Mouse (Mus musculus): ENCODE measurements at regions not wholly inside any gene's neighbourhood (a gene's known extent, or its start where the extent isn't known, plus 50 kb on each side); places are given as distances from the start of the nearest gene placed in this dataset.
A peak's percentile ranks its signal among the peaks of the same experiment; 100 is the strongest.

DNA sequence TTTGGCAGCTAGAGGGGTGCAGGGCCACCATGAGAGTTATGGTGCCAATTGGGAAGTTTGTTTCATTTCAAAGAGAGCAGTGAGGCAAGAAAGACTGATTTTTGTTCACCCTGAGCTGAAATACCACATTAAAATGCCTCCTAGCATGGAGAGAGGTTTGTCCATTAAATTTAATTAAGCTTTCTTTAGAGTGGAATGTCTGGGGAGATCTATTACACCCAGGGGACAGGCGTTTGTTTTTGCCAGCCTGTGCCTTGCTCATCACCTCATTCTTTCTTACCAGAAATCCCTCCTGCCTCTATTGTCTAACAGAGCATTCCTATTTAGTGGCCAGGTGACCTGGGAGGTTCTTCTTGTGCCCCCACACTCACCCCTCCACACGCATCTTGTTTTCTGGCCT is 55.2 kb upstream of the Rcn1 start:
- H3K4me3 ChIP-seq (replicated peaks), result no peak overlapping the region
- WGBS, result 49% methylated on average over 2 of the region's 2 CpGs
- H3K27me3 ChIP-seq, result no peaks in the 10 kb centered on the region
- H3K9me3 ChIP-seq, result no peaks in the 10 kb centered on the region
- no peaks in the 10 kb centered on the region for H3K36me3 ChIP-seq
- ATAC-seq, result no peak
- no peak overlapping the region for H3K9ac ChIP-seq (replicated peaks)
- H3K27ac ChIP-seq, result no peak overlapping the region
- H3K4me2 ChIP-seq (replicated peaks), result no peak overlapping the region
- H3K4me1 ChIP-seq (replicated peaks), result no peaks in the 10 kb centered on the region

DNA sequence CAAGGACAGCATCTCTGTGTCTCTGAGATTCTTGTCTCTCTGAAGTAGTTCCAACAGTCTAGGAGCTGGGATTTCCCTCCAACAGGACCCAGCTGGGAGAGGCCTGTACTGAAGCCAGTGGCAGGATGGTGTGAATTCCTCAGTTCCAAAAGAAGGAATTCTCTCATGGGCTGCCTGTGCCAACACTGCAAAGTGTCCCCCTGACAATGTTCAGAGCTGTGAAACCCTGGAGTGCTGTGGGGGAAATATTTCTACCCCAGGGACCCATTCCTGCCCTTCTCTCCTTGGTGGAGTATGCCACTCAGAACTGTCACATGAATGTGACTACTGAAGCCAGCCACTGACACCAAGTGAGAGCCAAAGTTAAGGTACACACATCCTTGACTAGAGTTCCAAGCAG is 55.7 kb upstream of the Rcn1 start:
- Histone ChIP-seq H3K27ac (no peak overlapping the region), H3K4me3 (replicated peaks) (no peak overlapping the region), H3K36me3 (no peaks in the 10 kb centered on the region), H3K27me3 (no peaks in the 10 kb centered on the region), H3K9ac (replicated peaks) (no peak overlapping the region), H3K9me3 (no peaks in the 10 kb centered on the region), H3K4me2 (replicated peaks) (no peak overlapping the region), H3K4me1 (replicated peaks) (no peaks in the 10 kb centered on the region)
- ATAC-seq, result no peak

DNA sequence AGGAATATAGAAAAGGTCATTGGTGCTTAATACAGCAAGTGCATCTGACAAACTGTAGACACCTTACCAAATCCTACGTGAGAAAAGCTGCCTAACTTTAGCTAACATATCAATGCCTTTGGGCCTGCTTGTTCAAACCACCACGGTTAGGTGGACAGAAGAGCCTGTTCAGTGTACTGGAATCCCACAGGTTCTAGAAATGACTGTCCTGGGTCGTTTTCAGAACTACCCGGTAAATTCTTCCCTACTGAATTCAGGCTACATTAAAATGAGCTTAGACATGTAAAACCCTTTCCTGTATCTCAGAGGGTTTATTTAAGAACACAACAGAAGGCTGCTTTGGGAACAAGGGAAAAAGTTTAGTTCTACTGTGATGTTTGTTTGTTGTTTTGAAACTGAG is 59.5 kb upstream of the Rcn1 start:
- Histone ChIP-seq H3K9me3 (no peaks in the 10 kb centered on the region), H3K27ac (no peak overlapping the region), H3K36me3 (no peaks in the 10 kb centered on the region), H3K27me3 (0 out of 2 replicates have a peak, but pooled peaks cover 3% of the 10 kb centered on the region), H3K9ac (replicated peaks) (no peak overlapping the region), H3K4me1 (replicated peaks) (0 out of 2 replicates have a peak, but pooled peaks cover 6% of the 10 kb centered on the region), H3K4me3 (replicated peaks) (no peak overlapping the region), H3K4me2 (replicated peaks) (no peak overlapping the region)
- ATAC-seq, result no peak
- WGBS, result 93% methylated on average over 4 of the region's 4 CpGs

DNA sequence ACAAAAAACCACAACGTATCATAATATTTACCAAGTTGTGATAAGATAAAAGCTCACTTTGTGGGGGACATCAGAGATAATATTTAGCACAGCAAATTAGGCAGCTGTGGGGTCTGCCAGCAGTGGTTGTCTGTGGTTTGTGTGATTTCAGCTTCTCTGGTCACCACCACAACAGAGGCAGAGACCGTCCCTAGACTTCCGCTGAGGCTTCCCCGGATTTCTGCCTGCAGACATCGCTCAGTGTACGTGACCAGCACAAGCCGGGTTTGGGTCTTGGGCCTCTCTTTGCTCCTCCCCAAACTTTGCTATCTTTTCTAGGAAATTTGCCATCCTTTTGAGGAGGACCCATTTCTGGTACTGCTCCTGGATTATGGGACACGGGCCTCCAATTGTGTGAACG is 60.4 kb upstream of the Rcn1 start:
- Histone ChIP-seq H3K4me1 (replicated peaks) (0 out of 2 replicates have a peak, but pooled peaks cover 6% of the 10 kb centered on the region), H3K36me3 (no peaks in the 10 kb centered on the region), H3K9ac (replicated peaks) (no peak overlapping the region), H3K4me2 (replicated peaks) (no peak overlapping the region), H3K27me3 (0 out of 2 replicates have a peak, but pooled peaks cover 3% of the 10 kb centered on the region), H3K27ac (no peak overlapping the region), H3K9me3 (no peaks in the 10 kb centered on the region), H3K4me3 (replicated peaks) (no peak overlapping the region)
- 78% methylated on average over 9 of the region's 9 CpGs for WGBS
- no peak for ATAC-seq

DNA sequence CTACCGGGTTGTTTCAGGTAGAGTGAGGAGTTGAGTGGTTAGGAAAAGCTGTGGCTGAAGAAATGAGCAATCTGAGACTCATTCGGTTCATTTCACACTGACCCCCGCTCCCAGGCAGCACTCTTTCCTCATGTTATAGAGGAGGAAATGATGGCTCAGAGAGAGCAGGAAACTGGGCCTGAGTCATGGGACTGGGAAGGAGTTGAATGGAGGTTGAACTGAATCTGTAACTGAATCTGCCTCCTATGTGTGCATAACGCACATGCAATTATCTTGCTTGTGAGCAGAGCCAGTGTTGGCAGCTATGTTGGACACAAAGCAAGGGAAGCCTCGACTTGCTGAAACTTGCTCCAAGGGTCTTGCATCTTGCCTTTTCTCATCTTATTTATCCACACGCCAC is 66.5 kb upstream of the Rcn1 start:
- ATAC-seq, result no peak
- H3K9ac ChIP-seq (replicated peaks), result no peak overlapping the region
- 89% methylated on average over 6 of the region's 6 CpGs for WGBS

DNA sequence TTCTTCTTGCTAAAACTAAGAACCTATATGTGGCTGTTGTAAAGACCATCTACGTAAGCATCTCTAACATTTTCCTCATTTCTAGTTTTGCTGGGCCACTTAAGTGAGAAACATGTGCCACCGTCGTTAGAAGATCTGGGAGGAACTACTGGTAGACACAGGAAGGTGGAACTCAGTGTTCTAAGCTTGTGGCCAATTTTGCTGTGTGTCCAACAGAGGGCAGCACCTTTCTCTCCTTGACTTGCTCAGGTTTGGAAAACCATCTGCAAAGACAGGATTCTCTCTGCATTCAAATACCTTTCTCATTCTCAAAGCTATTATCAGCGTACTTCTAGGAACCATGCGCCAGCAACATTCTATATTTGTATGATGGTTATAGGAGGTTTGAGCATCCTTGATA is 69.8 kb upstream of the Rcn1 start:
- Histone ChIP-seq H3K4me2 (replicated peaks) (no peak overlapping the region), H3K4me1 (replicated peaks) (0 out of 2 replicates have a peak, but pooled peaks cover 2% of the 10 kb centered on the region), H3K27me3 (peaks cover 13% of the 10 kb centered on the region), H3K27ac (no peak overlapping the region), H3K9me3 (no peaks in the 10 kb centered on the region), H3K36me3 (no peaks in the 10 kb centered on the region), H3K4me3 (replicated peaks) (no peak overlapping the region), H3K9ac (replicated peaks) (no peak overlapping the region)
- 43% methylated on average over 5 of the region's 5 CpGs for WGBS
- ATAC-seq, result no peak

More for the DNA sequence above, 66.5 kb upstream of the Rcn1 start:
- Histone ChIP-seq H3K4me1 (replicated peaks) (0 out of 2 replicates have a peak, but pooled peaks cover 2% of the 10 kb centered on the region), H3K9me3 (no peaks in the 10 kb centered on the region), H3K4me2 (replicated peaks) (no peak overlapping the region), H3K36me3 (no peaks in the 10 kb centered on the region), H3K27ac (no peak overlapping the region), H3K27me3 (peaks cover 16% of the 10 kb centered on the region), H3K4me3 (replicated peaks) (no peak overlapping the region)

DNA sequence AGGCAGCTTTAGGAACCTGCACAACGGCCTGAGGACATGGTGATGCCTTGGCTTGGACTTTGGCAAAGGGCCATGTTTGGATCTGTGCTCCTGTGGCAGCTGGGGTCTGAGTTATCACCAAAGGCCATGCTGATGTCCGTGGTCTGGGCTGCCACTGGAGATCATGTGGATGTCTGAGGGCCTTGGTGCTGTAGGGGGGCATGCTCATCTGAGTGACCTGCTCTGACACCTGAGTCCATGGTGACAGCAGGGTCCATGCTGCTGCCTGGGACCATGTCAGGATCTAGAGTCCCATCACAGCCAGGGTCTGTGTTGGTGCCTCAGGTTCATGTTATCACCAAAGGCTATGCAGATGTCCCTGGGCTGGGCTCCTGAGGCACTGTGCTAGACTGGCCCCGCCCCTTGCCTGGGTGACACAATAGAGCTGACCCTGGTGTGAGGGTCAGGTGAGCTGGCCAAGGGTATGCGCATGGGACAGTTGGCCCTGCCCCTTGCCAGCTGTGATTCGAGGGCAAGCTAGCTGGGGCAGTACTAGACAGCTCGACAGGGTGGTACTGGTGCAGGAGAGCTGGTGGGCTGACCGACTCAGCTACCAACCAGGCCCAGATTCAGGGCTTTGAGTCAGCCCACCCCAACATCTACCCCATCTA is 77.0 kb upstream of the Rcn1 start:
- H3K9me3 ChIP-seq, result no peaks in the 10 kb centered on the region
- no peaks in the 10 kb centered on the region for H3K4me1 ChIP-seq (replicated peaks)
- no peak overlapping the region for H3K4me3 ChIP-seq (replicated peaks)
- H3K27ac ChIP-seq, result no peak overlapping the region
- no peak overlapping the region for H3K9ac ChIP-seq (replicated peaks)
- no peaks in the 10 kb centered on the region for H3K36me3 ChIP-seq
- no peaks in the 10 kb centered on the region for H3K27me3 ChIP-seq
- peak; percentile 48; the same call in 1 of the 2 replicates for ATAC-seq
- H3K4me2 ChIP-seq (replicated peaks), result no peak overlapping the region
- WGBS, result 79% methylated on average over 7 of the region's 7 CpGs

DNA sequence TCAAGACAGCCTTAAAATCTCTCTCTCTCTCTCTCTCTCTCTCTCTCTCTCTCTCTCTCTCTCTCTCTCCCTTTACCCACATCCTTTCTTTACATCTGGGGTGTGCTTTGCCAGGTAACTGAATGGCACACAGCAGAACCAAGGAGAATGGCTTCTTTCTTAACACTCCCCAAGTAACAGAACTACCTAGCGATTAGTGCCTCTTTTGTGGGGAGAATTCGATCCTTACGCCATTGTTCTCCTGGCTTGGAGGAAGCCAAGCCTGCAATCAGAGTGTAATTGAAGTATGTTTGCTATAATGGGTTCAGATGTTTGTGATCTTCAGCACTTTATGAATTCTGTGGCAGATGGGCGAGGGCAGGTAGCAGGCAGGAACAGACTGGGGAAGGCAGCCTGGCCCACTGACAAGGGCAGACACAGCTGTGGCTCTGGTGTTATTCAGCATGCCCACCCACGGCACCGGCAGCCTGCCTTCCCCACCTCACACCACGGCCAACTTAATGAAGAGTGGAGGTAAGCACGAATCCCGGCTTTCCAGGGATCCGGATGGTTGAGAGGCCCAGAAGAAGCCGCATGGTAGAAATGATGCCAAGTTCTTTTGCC is 83.0 kb upstream of the Rcn1 start:
- Histone ChIP-seq H3K4me2 (replicated peaks) (no peak overlapping the region), H3K4me1 (replicated peaks) (no peaks in the 10 kb centered on the region), H3K36me3 (no peaks in the 10 kb centered on the region), H3K27me3 (0 out of 2 replicates have a peak, but pooled peaks cover 3% of the 10 kb centered on the region), H3K27ac (no peak overlapping the region), H3K9me3 (no peaks in the 10 kb centered on the region), H3K4me3 (replicated peaks) (no peak overlapping the region), H3K9ac (replicated peaks) (no peak overlapping the region)
- WGBS, result 67% methylated on average over 11 of the region's 11 CpGs
- ATAC-seq, result no peak

DNA sequence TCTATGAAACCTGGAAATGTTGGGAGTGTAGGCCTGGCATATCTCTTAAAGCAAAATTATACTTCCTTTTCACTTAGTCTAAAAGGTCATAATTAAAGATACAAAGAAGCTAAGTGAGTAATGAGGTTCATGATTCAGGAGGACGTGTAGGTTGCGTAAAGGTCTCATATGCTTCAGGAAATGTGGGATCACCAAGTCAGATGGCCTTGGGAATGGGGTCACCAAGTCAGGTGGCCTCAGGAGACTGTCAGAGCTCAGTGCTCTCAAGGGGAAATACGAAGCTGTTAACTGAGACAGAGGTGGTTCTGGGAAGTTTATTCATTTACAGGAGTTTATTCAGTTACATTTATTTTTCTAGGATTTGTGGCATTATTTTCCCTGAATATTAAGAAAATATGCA is 85.4 kb upstream of the Rcn1 start:
- Histone ChIP-seq H3K9me3 (no peaks in the 10 kb centered on the region), H3K27ac (no peak overlapping the region), H3K27me3 (0 out of 2 replicates have a peak, but pooled peaks cover 3% of the 10 kb centered on the region), H3K9ac (replicated peaks) (no peak overlapping the region), H3K4me2 (replicated peaks) (no peak overlapping the region), H3K36me3 (no peaks in the 10 kb centered on the region), H3K4me1 (replicated peaks) (no peaks in the 10 kb centered on the region), H3K4me3 (replicated peaks) (no peak overlapping the region)
- 87% methylated on average over 3 of the region's 3 CpGs for WGBS
- ATAC-seq, result no peak

DNA sequence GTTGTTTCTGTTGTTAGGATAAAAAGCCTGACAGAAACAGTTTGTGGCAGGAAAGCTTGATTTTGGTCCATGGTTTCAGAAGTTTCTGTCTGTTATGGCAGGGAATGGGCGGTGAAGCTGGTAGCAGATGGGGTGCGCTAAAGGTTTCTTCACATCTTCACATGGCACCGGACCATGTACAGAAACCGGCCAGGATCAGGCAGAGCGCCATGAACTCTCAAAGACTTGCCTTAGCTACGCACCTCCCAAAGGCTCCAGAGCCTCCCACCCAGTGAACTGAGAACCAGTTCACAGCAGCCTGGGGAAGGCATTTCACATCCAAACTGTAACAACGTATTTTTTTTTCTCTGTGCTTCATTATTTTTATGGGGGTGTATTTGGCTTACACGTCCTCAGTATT is 86.2 kb upstream of the Rcn1 start:
- H3K4me3 ChIP-seq (replicated peaks), result no peak overlapping the region
- H3K9ac ChIP-seq (replicated peaks), result no peak overlapping the region
- 86% methylated on average over 8 of the region's 8 CpGs for WGBS
- no peak overlapping the region for H3K27ac ChIP-seq
- no peak for ATAC-seq
- no peaks in the 10 kb centered on the region for H3K4me1 ChIP-seq (replicated peaks)
- 0 out of 2 replicates have a peak, but pooled peaks cover 3% of the 10 kb centered on the region for H3K27me3 ChIP-seq
- H3K4me2 ChIP-seq (replicated peaks), result no peak overlapping the region
- no peaks in the 10 kb centered on the region for H3K9me3 ChIP-seq
- no peaks in the 10 kb centered on the region for H3K36me3 ChIP-seq

DNA sequence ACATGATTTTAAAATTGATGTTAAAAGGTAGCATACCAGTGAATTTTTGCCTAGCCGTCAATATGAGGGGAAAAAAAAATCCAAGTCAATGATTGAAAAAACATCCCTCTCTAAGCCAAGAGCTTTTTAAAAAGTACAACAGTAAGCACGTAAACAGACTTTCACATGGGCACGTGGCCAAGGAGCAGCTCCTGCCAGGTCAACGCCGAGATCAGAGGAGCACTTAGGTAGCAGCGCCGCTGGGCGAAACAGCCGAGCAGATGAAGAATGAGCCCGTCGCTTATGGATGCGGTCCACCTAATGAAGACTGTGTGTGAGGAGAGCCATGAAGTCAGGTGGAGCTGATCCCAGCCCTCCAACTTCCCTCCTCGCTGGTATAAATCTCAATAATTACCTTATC is 96.7 kb upstream of the Rcn1 start:
- Histone ChIP-seq H3K36me3 (no peaks in the 10 kb centered on the region), H3K27ac (no peak overlapping the region), H3K4me3 (replicated peaks) (no peak overlapping the region), H3K9me3 (no peaks in the 10 kb centered on the region), H3K4me1 (replicated peaks) (no peaks in the 10 kb centered on the region), H3K9ac (replicated peaks) (no peak overlapping the region), H3K4me2 (replicated peaks) (no peak overlapping the region), H3K27me3 (no peaks in the 10 kb centered on the region)
- ATAC-seq, result no peak
- 83% methylated on average over 13 of the region's 13 CpGs for WGBS

DNA sequence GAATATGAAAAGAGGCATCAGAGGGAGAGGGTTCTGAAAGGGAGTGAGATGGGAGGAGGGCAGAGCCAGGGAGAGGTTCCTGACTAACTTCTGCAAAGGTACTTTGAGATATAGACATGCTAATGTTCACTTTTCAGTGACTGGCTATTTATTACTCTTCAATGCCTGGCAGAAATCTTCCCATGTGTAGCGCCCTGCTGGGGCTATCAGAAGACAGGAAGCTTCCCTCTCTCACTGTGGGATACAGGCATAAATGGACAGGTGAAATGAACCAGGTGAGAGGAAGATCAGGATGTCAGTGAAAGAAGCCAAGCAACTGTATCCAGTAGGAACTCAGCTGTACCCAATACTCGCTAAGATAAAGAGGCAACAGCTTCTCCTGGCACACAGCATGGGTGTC is 105.1 kb upstream of the Rcn1 start:
- no peak overlapping the region for H3K27ac ChIP-seq
- no peaks in the 10 kb centered on the region for H3K4me1 ChIP-seq (replicated peaks)
- H3K36me3 ChIP-seq, result no peaks in the 10 kb centered on the region
- H3K4me2 ChIP-seq (replicated peaks), result no peak overlapping the region
- H3K4me3 ChIP-seq (replicated peaks), result no peak overlapping the region
- no peak for ATAC-seq
- H3K27me3 ChIP-seq, result 0 out of 2 replicates have a peak, but pooled peaks cover 5% of the 10 kb centered on the region
- WGBS, result 75% methylated on average over 2 of the region's 2 CpGs
- no peak overlapping the region for H3K9ac ChIP-seq (replicated peaks)
- H3K9me3 ChIP-seq, result no peaks in the 10 kb centered on the region

DNA sequence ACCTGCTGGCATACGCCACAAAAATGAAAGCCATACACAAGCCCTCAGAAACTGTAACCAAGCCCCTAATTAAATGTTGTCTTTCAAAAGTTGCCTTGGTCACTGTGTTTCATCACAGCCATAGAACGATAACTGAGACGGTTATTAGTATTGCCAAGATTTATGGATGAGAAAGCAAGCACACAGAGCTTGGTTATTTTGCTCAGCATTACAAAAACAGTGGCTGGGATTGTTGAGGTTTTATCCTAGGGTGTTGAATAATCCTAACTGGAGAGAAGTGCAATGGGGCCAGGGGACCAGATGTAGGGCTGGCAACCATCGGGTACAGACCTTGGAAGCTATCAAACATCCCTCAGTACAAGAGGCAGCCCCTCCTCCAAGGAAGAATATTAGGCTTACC is 106.4 kb upstream of the Rcn1 start:
- peaks cover 10% of the 10 kb centered on the region; the same call in 1 of the 2 replicates for H3K27me3 ChIP-seq
- WGBS, result 89% methylated on average over 4 of the region's 4 CpGs
- H3K4me1 ChIP-seq (replicated peaks), result no peaks in the 10 kb centered on the region
- no peak overlapping the region for H3K4me3 ChIP-seq (replicated peaks)
- H3K9me3 ChIP-seq, result no peaks in the 10 kb centered on the region
- H3K4me2 ChIP-seq (replicated peaks), result no peak overlapping the region
- H3K9ac ChIP-seq (replicated peaks), result no peak overlapping the region
- no peak overlapping the region for H3K27ac ChIP-seq
- ATAC-seq, result no peak
- no peaks in the 10 kb centered on the region for H3K36me3 ChIP-seq
